Mouse (Mus musculus) lung, embryonic 16.5 days (tissue): ENCODE measurements around the gene Jmjd6. TPM values are rescaled to one million over a fixed set of nuclear protein-coding genes. Genes with fewer than 3 reads are reported as not detected.
"Not testable (repeated sequence)": the region's sequence is repeated elsewhere in the genome, so short reads cannot be mapped to it uniquely, and the experiment has no call there.

ENCODE experiments used
- ATAC-seq: fragments of 200-750 bp; cut with Nextera tagmentation; 2 replicates; pipeline ENCODE4 v1.8.0; 2017; ENCODE audit warnings: low read depth, mild to moderate bottlenecking, moderate library complexity
- H3K27ac ChIP-seq: fragments of 300-500 bp; sonication (generic); 2 replicates; pipeline ENCODE4 v1.5.1; 2014; ENCODE audit warnings: mild to moderate bottlenecking, control low read depth, low read length
- H3K27me3 ChIP-seq: fragments of 300-500 bp; sonication (generic); 2 replicates; pipeline ENCODE4 v1.6.1; 2014; ENCODE audit warnings: low read depth, low read length, mixed read lengths; ENCODE audit not compliant: control insufficient read depth, insufficient read depth
- H3K36me3 ChIP-seq: fragments of 300-500 bp; sonication (generic); 2 replicates; pipeline ENCODE4 v1.6.1; 2014; ENCODE audit warnings: low read length; ENCODE audit not compliant: control insufficient read depth, insufficient read depth
- H3K4me1 ChIP-seq: fragments of 300-500 bp; sonication (generic); replicated peaks from 2 replicates; pipeline ENCODE4 v1.6.1; 2014; ENCODE audit warnings: low read length, mixed read lengths; ENCODE audit not compliant: control insufficient read depth, insufficient read depth
- H3K4me2 ChIP-seq: fragments of 300-500 bp; sonication (generic); 2 replicates; pipeline ENCODE4 v1.6.1; 2014; ENCODE audit warnings: low read depth, low read length, control low read depth
- H3K4me3 ChIP-seq: fragments of 300-500 bp; sonication (generic); 2 replicates; pipeline ENCODE4 v1.5.1; 2014; ENCODE audit warnings: mild to moderate bottlenecking, low read length, control low read depth
- H3K9ac ChIP-seq: fragments of 300-500 bp; sonication (generic); 2 replicates; pipeline ENCODE4 v1.6.1; 2014; ENCODE audit warnings: low read length, control low read depth
- H3K9me3 ChIP-seq: fragments of 300-500 bp; sonication (generic); 2 replicates; pipeline ENCODE4 v1.6.1; 2016; ENCODE audit warnings: low read length; ENCODE audit not compliant: control insufficient read depth
- WGBS: fragments of 180-500 bp; shearing (Covaris S2); extraction: QIAGEN DNeasy Blood & Tissue Kit; methylation state at CpG from one replicate; pipeline ENCODE4 v1.1.7; 2014; 5-methylcytosine and 5-hydroxymethylcytosine counted together
- polyA plus RNA-seq: library from polyadenylated mRNA; unstranded; fragments of >200 nt; fragmentation: Nextera tagmentation; extraction: Ambion mirVana; gene quantifications from 2 replicates; pipeline ENCODE4 v1.2.1, GENCODE M21; 2015

Jmjd6 gene
- polyA plus RNA-seq, 1 experiment from 2014 or later: 60.8 TPM

DNA sequence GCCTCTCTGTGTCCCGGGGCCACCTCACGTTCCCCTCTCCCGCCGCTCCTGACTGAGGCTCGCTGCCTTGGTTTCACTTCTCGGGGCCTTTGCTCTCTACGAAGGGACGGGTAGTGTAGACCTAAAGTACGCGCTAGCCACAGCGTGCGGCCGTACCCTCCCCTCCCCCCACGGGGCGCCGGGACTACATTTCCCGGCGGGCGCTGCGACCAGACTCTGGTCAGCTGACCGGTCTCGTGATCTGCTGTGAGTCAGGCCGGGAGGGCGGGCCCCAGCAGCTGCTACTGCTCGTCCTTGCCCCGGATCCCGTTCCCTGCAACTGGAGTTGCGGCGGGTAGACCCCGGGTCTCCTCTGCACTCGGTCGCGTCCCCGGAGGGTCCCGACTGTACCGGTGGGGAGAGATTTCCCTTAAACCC lies 10.3 kb upstream of the Jmjd6 start:
- H3K4me1 ChIP-seq: peaks cover 18% of the 10 kb centered on the region
- H3K27ac ChIP-seq: peak overlapping the region; percentile 100
- peak overlapping the region; percentile 97 for H3K4me3 ChIP-seq
- peak; percentile 90 for ATAC-seq
- peak overlapping the region; percentile 98 for H3K9ac ChIP-seq
- no peaks in the 10 kb centered on the region for H3K27me3 ChIP-seq
- peaks cover 18% of the 10 kb centered on the region for H3K36me3 ChIP-seq
- WGBS: 0% methylated on average over 36 of the region's 36 CpGs
- H3K4me2 ChIP-seq: peak overlapping the region; percentile 58
- no peaks in the 10 kb centered on the region for H3K9me3 ChIP-seq

DNA sequence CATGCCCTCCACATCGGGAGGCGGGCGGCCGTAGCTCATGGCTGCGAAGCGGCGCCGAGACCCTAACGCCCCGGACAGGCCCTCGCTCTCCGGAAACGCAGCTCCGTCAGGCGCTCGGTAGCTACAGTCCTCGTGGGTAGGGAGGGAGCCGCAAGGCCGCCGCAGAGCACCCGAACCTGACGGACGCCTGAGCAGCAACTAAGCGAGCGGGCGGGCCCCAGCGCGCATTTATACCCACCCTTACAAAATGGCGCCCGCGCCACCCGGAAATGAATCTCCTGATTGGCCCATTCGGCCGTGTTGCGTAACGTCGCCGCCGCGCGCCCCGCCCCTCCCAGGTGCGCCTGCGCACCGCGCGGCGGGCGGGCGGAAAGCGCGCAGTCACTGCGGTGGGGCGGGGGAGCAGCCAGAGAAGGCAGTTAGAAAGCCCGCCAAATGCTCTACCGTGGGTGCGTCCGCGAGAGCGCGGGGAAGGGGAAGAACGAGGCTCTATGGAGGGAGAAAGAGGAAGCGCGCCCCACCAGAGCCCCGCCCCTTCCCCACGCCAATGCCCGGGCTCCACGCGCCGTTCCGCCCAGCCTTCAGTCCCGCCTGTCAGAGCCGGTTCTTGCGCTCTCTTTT lies 9.8 kb upstream of the Jmjd6 start, which contains the start of gene Srsf2:
Gene Srsf2, minus strand, starts transcription at position 204 of the 621 bp plus-strand sequence.
- peak within 1 kb of the TSS; percentile 80 for H3K4me2 ChIP-seq
- H3K27ac ChIP-seq: peak within 1 kb of the TSS; percentile 100
- H3K4me3 ChIP-seq: peak within 1 kb of the TSS; percentile 97
- H3K27me3 ChIP-seq: no peaks in the 10 kb centered on the region
- H3K9me3 ChIP-seq: no peaks in the 10 kb centered on the region
- H3K4me1 ChIP-seq: peaks cover 18% of the 10 kb centered on the region
- WGBS: under 1% methylated on average over 53 of the region's 74 CpGs
- peak; percentile 90 for ATAC-seq
- peak within 1 kb of the TSS; percentile 98 for H3K9ac ChIP-seq
- peaks cover 24% of the 10 kb centered on the region for H3K36me3 ChIP-seq

GRCm38 (mm10) chr11:116852291-116852890 lies 9.1 kb upstream of the Jmjd6 start, which contains the start of gene Mfsd11:
Gene Mfsd11 (plus strand): TSS chr11:116852440.
- Histone ChIP-seq H3K27me3 (no peaks in the 10 kb centered on the region), H3K4me2 (peak within 1 kb of the TSS; percentile 80), H3K4me1 (peaks cover 18% of the 10 kb centered on the region), H3K36me3 (peaks cover 25% of the 10 kb centered on the region), H3K9ac (peak within 1 kb of the TSS; percentile 98), H3K9me3 (no peaks in the 10 kb centered on the region), H3K4me3 (peak within 1 kb of the TSS; percentile 97), H3K27ac (peak within 1 kb of the TSS; percentile 100)
- under 1% methylated on average over 67 of the region's 91 CpGs for WGBS
- peak; percentile 70 for ATAC-seq

DNA sequence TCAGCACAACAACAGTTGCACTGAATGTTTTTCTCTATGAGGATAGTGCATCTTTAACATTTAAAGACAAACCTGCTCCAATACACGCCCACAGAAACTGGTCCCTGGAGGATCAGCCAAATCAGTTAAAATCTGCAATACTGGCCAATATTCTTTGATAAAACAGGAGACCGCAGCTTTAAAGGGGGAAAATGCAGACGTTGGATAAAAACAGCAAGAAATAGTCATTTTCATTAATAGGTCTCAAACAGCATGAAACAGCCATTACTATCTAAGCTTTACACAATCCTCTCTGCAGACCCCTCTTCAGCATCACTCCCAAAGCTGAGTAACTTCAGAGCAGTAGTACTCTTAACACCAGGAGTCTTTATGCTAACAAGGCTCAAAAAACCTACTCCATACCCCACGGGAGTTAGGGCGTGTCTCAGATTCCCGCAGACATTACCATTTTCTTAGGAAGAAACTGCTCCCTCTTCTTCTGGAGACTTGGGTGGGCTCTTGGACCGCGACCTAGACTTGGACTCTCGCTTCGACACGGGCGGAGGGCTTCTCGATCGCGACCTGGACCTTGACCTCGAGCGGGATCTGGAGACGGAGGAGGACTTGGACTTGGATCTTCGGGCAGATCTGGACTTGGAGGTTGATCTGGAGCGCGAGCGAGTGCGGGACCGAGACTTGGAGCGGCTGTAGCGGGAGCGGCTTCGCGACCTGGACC lies 8.5 kb upstream of the Jmjd6 start:
- Histone ChIP-seq H3K4me2 (peak overlapping the region; percentile 80), H3K4me3 (peak overlapping the region; percentile 97), H3K27me3 (no peaks in the 10 kb centered on the region), H3K27ac (peak overlapping the region; percentile 100), H3K9me3 (no peaks in the 10 kb centered on the region), H3K9ac (peak overlapping the region; percentile 98), H3K36me3 (peaks cover 25% of the 10 kb centered on the region), H3K4me1 (peaks cover 18% of the 10 kb centered on the region)
- WGBS: under 1% methylated on average over 29 of the region's 29 CpGs
- no peak for ATAC-seq

DNA sequence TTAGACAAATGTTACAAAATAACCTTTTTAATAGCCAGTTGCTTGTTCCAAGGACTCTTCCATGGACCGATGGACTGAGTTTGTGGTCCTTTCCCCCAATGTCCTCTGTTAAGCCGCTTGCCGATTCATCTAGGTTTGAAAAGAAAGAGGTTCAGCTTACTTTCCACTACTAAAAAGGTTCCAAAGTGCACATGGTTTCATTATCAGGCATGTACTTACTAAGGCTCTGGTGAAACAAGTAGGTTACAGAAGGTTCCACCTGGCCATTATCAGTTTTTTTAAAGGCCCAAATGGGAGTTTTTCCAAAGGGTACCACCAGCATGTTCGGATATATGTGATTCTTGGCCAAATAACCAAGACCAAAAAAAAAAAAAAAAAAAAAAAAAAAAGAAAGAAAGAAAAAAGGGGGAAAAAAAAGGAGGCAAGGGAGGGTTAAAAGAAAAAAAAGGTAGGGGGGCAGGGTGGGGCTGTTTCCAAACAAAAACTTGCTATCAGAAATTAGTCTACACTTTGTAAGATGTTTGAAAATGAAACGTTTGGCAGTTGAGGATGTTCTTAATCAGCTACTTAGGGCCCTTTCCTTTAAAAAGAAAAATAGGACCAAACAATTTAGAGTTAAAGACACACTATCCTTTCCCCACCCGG lies 7.7 kb upstream of the Jmjd6 start:
- Histone ChIP-seq H3K4me2 (peak overlapping the region; percentile 80), H3K27me3 (no peaks in the 10 kb centered on the region), H3K9ac (peak overlapping the region; percentile 98), H3K27ac (no peak overlapping the region), H3K36me3 (peaks cover 28% of the 10 kb centered on the region), H3K9me3 (no peaks in the 10 kb centered on the region), H3K4me1 (peaks cover 18% of the 10 kb centered on the region), H3K4me3 (peak overlapping the region; percentile 97)
- WGBS: 17% methylated on average over 6 of the region's 6 CpGs
- no peak for ATAC-seq

- ATAC-seq: no peak
- no peaks in the 10 kb centered on the region for H3K27me3 ChIP-seq
- no peak overlapping the region for H3K9ac ChIP-seq
- no peak overlapping the region for H3K27ac ChIP-seq
- peak overlapping the region; percentile 80 for H3K4me2 ChIP-seq
- H3K9me3 ChIP-seq: no peaks in the 10 kb centered on the region
- WGBS: 38% methylated on average over 4 of the region's 4 CpGs
- H3K4me3 ChIP-seq: peak overlapping the region; percentile 33
- H3K36me3 ChIP-seq: peaks cover 28% of the 10 kb centered on the region
- peaks cover 16% of the 10 kb centered on the region for H3K4me1 ChIP-seq
These were observed 6.8 kb upstream of the Jmjd6 start for GRCm38 (mm10) chr11:116850085-116850484.

- no peak for ATAC-seq
- no peak overlapping the region for H3K4me2 ChIP-seq
These were observed 6.3 kb upstream of the Jmjd6 start for GRCm38 (mm10) chr11:116849587-116849986.

GRCm38 (mm10) chr11:116848877-116849178 lies 5.6 kb upstream of the Jmjd6 start:
- H3K27me3 ChIP-seq, H3K4me3 ChIP-seq, H3K9ac ChIP-seq, H3K4me2 ChIP-seq, H3K27ac ChIP-seq, ATAC-seq, H3K9me3 ChIP-seq: not testable (repeated sequence)
- 73% methylated on average over 2 of the region's 2 CpGs for WGBS
- Histone ChIP-seq H3K36me3 (peaks cover 28% of the 10 kb centered on the region), H3K4me1 (peaks cover 15% of the 10 kb centered on the region)

More at GRCm38 (mm10) chr11:116849587-116849986, 6.3 kb upstream of the Jmjd6 start:
- H3K4me1 ChIP-seq: peaks cover 12% of the 10 kb centered on the region
- no peak overlapping the region for H3K9ac ChIP-seq
- H3K9me3 ChIP-seq: no peaks in the 10 kb centered on the region
- H3K27me3 ChIP-seq: no peaks in the 10 kb centered on the region
- H3K36me3 ChIP-seq: peaks cover 28% of the 10 kb centered on the region
- H3K4me3 ChIP-seq: no peak overlapping the region
- no peak overlapping the region for H3K27ac ChIP-seq
